Mouse (Mus musculus) heart, postnatal 0 days (tissue): ENCODE measurements around the gene Angel2.

ENCODE experiments used
- CTCF ChIP-seq: IDR thresholded peaks from 2 replicates; pipeline ENCODE4 v1.5.1; 2016; ENCODE audit warnings: antibody characterized with exemption, control low read depth, low read depth
- EP300 ChIP-seq: IDR thresholded peaks from 2 replicates; pipeline ENCODE4 v1.6.1; 2016; ENCODE audit warnings: antibody characterized with exemption, low read depth

- no peak for TF ChIP-seq EP300
- TF ChIP-seq CTCF: no peak
Measured at GRCm38 (mm10) chr1:190980470-190980869, 55.6 kb downstream of the Angel2 start.
